17 mouse cellular contexts compared by ENCODE assay signal in the genomic region with DNA sequence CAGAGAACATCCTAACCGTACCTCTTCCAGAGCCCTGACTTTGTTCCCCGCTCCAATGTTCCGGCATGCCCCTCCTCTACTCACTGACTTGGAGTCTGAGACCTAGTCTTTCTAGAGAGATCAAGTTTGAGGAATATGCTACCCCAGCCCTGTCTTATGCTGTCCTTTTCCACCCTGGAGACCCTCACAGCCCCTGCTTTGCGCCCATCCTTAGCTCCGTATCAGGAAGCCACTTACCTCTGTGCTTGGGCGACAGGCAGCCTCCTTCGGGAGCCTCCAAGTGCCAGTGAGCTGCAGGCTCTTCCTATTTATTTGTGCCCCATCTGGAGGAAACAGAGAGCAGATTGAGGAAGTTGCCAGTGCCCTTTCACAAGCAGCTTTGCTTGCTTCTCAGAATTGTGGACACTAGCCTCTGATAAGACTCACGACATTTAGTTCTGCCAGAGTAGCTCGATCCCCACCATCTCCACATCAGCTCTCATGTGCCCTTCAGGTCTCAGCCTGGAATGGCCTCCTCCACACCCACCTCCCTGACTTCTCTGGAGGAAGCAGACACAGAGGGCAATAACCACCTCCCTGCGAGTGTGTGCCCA. TPM values are rescaled to one million over a fixed set of nuclear protein-coding genes. Genes with fewer than 3 reads are reported as not detected.
DNase-seq lines count a peak whose midpoint lies in the region; ATAC-seq and TF ChIP-seq lines count a peak whose summit lies in the region.
"Had no signal": no experiment of that assay in that cellular context is flagged by ENCODE, and none has a peak within 500 bp of the region (broad histone marks: within the 10 kb centered on the region; RNA-seq: fewer than 3 reads in every experiment).

A gene (minus strand): TSS at position 381 of the 593 bp plus-strand sequence.

- H3K4me3 ChIP-seq in liver, adult 2 months (ENCODE audit: insufficient read depth, low read depth, low read length), result peak within 1 kb of the TSS; percentile 26; the same call in 1 of the 2 replicates
- no peak within 1 kb of the TSS for H3K4me3 ChIP-seq in liver, embryonic 12.5 days
- H3K4me3 ChIP-seq in midbrain, embryonic 15.5 days, result no peak within 1 kb of the TSS
- no peak within 1 kb of the TSS for H3K4me3 ChIP-seq in hindbrain, embryonic 10.5 days

- H3K4me1 ChIP-seq in liver, adult 2 months (ENCODE audit: control insufficient read depth, insufficient read depth, low read length), result no peaks in the 10 kb centered on the region
- H3K4me1 ChIP-seq in liver, embryonic 12.5 days, result peaks cover 12% of the 10 kb centered on the region; the same call in 1 of the 2 replicates
- H3K4me1 ChIP-seq in midbrain, embryonic 15.5 days, result no peaks in the 10 kb centered on the region
- H3K4me1 ChIP-seq in hindbrain, embryonic 10.5 days (replicated peaks), result peaks cover 8% of the 10 kb centered on the region

- WGBS in liver, adult 2 months, result 71% methylated on average over 10 of the region's 10 CpGs
- 32% methylated on average over 10 of the region's 10 CpGs for WGBS in liver, embryonic 12.5 days (ENCODE audit: insufficient replicate concordance)
- 85% methylated on average over 10 of the region's 10 CpGs for WGBS in midbrain, embryonic 15.5 days
- WGBS in hindbrain, embryonic 10.5 days, result 84% methylated on average over 10 of the region's 10 CpGs

- no peaks in the 10 kb centered on the region for H3K27me3 ChIP-seq in liver, adult 2 months (ENCODE audit: control insufficient read depth, insufficient read depth, low read length)
- H3K27me3 ChIP-seq in liver, embryonic 12.5 days (replicated peaks), result peaks cover 63% of the 10 kb centered on the region
- no peaks in the 10 kb centered on the region for H3K27me3 ChIP-seq in midbrain, embryonic 15.5 days (replicated peaks)
- no peaks in the 10 kb centered on the region for H3K27me3 ChIP-seq in hindbrain, embryonic 10.5 days (ENCODE audit: insufficient read depth, poor library complexity, severe bottlenecking)

- no peaks in the 10 kb centered on the region for H3K79me2 ChIP-seq in liver, adult 2 months (ENCODE audit: control insufficient read depth, insufficient read depth, low read length)

- TF ChIP-seq POLR2A in liver, adult 2 months (IDR thresholded peaks at IDR 0.05; ENCODE audit: extremely low read depth, insufficient read depth, low read length), result no peak

- no peak within 1 kb of the TSS for H3K27ac ChIP-seq in liver, adult 2 months (replicated peaks; ENCODE audit: insufficient read depth, low read depth, low read length)
- 0 out of 2 replicates have a peak within 1 kb of the TSS, but pooled peaks have one; percentile 8 for H3K27ac ChIP-seq in liver, embryonic 12.5 days
- no peak within 1 kb of the TSS for H3K27ac ChIP-seq in midbrain, embryonic 15.5 days
- H3K27ac ChIP-seq in hindbrain, embryonic 10.5 days, result no peak within 1 kb of the TSS
- H3K27ac ChIP-seq: hindbrain, embryonic 14.5 days had no signal

- peak within 1 kb of the TSS; percentile 24; the same call in 1 of the 2 replicates for H3K4me2 ChIP-seq in liver, embryonic 12.5 days
- H3K4me2 ChIP-seq in midbrain, embryonic 15.5 days, result no peak within 1 kb of the TSS
- H3K4me2 ChIP-seq: hindbrain, embryonic 14.5 days had no signal

- peak; percentile 9 for DNase-seq in liver, adult 2 months (ENCODE audit: extremely low read depth, low read depth, low spot score)
- DNase-seq in liver, result no peak
- DNase-seq in MEL-GATA-1-ER (ENCODE audit: extremely low read depth, low read depth), result peak; percentile 85
- no peak for DNase-seq in testis, postnatal 14 days (ENCODE audit: low spot score)
- DNase-seq in hindbrain, embryonic 10.5 days (ENCODE audit: low spot score), result no peak
- DNase-seq: adrenal gland, adult 8-10 months; cerebellum, adult 2 months; embryo, embryonic 11 days; kidney, adult 18-20 months; kidney, postnatal 4 days; right cerebral cortex, adult 18-20 months; thymus, postnatal 25 days had no signal

- ATAC-seq in liver, embryonic 12.5 days, result no peak
- ATAC-seq in monocyte, adult 5-6 weeks (replicated peaks; ENCODE audit: insufficient number of reproducible peaks, low FRiP score, low TSS enrichment, poor library complexity, severe bottlenecking), result peak; percentile 71
- ATAC-seq in midbrain, embryonic 15.5 days (replicated peaks), result no peak
- ATAC-seq: CD4-positive, CD25-positive, alpha-beta regulatory T cell, adult 4 months had no signal

- no peaks in the 10 kb centered on the region for H3K36me3 ChIP-seq in liver, adult 2 months (ENCODE audit: control insufficient read depth, insufficient read depth, low read length)
- no peaks in the 10 kb centered on the region for H3K36me3 ChIP-seq in liver, embryonic 12.5 days
- H3K36me3 ChIP-seq in midbrain, embryonic 15.5 days (replicated peaks), result no peaks in the 10 kb centered on the region
- no peaks in the 10 kb centered on the region for H3K36me3 ChIP-seq in hindbrain, embryonic 10.5 days

- no peak within 1 kb of the TSS; the same call in 1 of the 2 replicates for H3K9ac ChIP-seq in liver, adult 2 months (ENCODE audit: low read depth, low read length)
- H3K9ac ChIP-seq in liver, embryonic 12.5 days, result no peak within 1 kb of the TSS
- no peak within 1 kb of the TSS for H3K9ac ChIP-seq in midbrain, embryonic 15.5 days
- H3K9ac ChIP-seq: hindbrain, embryonic 14.5 days had no signal

- no peak for TF ChIP-seq CTCF in liver, adult 2 months (IDR thresholded peaks at IDR 0.05; ENCODE audit: low read depth, low read length)

- no peaks in the 10 kb centered on the region for H3K9me3 ChIP-seq in liver, embryonic 12.5 days (replicated peaks)
- H3K9me3 ChIP-seq in midbrain, embryonic 15.5 days, result no peaks in the 10 kb centered on the region
- H3K9me3 ChIP-seq in hindbrain, embryonic 10.5 days, result no peaks in the 10 kb centered on the region

RNA-seq across cellular contexts. Expression of the gene that starts here (rescaled TPM):
- total RNA-seq in liver, adult 2 months (2014; rRNA removed), result 0.37 and 0.54 TPM in 2 replicates
- 0.47 and 1.1 TPM in 2 replicates for polyA plus RNA-seq in liver, adult 2 months (2012; rRNA removed)
- polyA plus RNA-seq in liver, embryonic 12.5 days (2016; fragmentation: Nextera tagmentation; extraction: Ambion mirVana), result 0.79 and 1.0 TPM in 2 replicates
- total RNA-seq in monocyte, adult 5-6 weeks (2017), result 7.1 to 15.7 TPM (median 8.0 TPM) in 3 replicates
- polyA plus RNA-seq in midbrain, embryonic 15.5 days (2015; fragmentation: Nextera tagmentation; extraction: Ambion mirVana), result 0.12 and 0.29 TPM in 2 replicates
- polyA plus RNA-seq in hindbrain, embryonic 10.5 days (2016; fragmentation: Nextera tagmentation; extraction: Ambion mirVana), result 0.39 and 0.60 TPM in 2 replicates

Comparison
In these comparisons a context has a peak if more than half of its experiments do, and no peak if none do; other contexts are left out.
1. DNase-seq: peak in liver, adult 2 months (single experiment) and MEL-GATA-1-ER (single experiment); none in liver (single experiment), testis, postnatal 14 days (single experiment) and hindbrain, embryonic 10.5 days (single experiment).